Mouse (Mus musculus) gastrocnemius, adult 2 months (tissue): Measurements from ENCODE around the gene Rabgap1l. TPM values are rescaled to one million over a fixed set of nuclear protein-coding genes. Genes with fewer than 3 reads are reported as not detected.

Experiments used
- DNase-seq: peaks from one replicate; pipeline ENCODE4 v3.0.0; 2022
- H3K27ac ChIP-seq: fragments of 200-600 bp; 2 replicates; pipeline ENCODE4 v1.8.1; 2022; ENCODE audit warnings: mild to moderate bottlenecking
- H3K4me3 ChIP-seq: fragments of 200-600 bp; 2 replicates; pipeline ENCODE4 v1.8.1; 2022; ENCODE audit warnings: mild to moderate bottlenecking, moderate library complexity
- CTCF ChIP-seq: fragments of 200-600 bp; IDR thresholded peaks from 2 replicates; pipeline ENCODE4 v1.8.1; 2022; ENCODE audit warnings: antibody characterized with exemption, mild to moderate bottlenecking, moderate library complexity
- intact Hi-C: fragments of 180-260 bp; cut with DNase I; formaldehyde crosslinking; loops from one replicate; pipeline ENCODE4 v1.15.1; 2025
- total RNA-seq, 2 experiments: library from RNA; stranded (reverse); gene quantifications; 2 replicates each; pipeline ENCODE4 v1.2.3; 2021

The Rabgap1l gene
- total RNA-seq, 2 experiments from 2014 or later, result 7.7 to 15.3 TPM

DNA sequence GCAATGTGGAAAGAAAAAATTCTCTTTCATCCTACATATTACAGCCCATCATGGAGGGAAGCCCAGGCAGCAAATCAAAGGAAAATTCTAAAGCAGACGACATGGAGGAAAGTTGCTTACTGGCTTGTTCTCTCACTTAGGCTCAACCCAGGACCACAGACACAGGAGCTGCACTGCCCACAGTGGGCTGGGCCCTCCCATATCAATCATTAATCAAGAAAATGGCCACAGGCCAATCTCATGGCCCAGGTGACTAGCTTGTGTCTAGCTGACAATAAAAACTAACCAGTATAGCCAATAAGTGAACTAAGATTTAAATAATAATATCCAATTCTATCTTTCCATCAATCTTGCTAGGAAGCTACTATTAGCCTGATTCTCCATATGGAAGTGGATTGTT is 8.9 kb downstream of the Rabgap1l start:
- no peak overlapping the region for H3K27ac ChIP-seq
- intact Hi-C loops, result no loop called here
- TF ChIP-seq CTCF, result no peak
- H3K4me3 ChIP-seq, result no peak overlapping the region
- DNase-seq, result no peak

- intact Hi-C loops, result no loop called here
Measured at GRCm38 (mm10) chr1:160774166-160774565, 18.8 kb downstream of the Rabgap1l start.

DNA sequence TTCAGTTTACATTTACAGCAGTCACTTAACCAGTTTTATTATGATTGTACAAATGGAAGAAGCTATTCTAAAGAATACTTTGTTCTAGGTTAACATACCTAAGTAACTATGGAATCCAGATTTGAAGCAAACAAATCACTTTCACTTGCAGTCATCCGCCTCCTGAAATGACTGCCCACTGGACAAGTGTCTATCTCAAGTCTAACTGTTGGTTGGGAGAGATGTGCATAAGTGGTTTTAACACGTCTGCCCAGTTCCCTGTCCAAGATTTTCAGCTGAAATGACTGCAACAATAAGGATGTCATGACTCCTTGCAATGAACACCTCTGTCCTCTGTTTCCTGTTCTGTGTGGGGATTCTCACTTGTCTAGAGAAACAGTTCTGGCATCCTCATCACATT is 27.4 kb downstream of the Rabgap1l start:
- no peak for TF ChIP-seq CTCF
- DNase-seq, result no peak
- Histone ChIP-seq H3K4me3 (no peak overlapping the region), H3K27ac (no peak overlapping the region)
- intact Hi-C loops, result no loop called here

More at GRCm38 (mm10) chr1:160774166-160774565, 18.8 kb downstream of the Rabgap1l start:
- Histone ChIP-seq H3K27ac (no peak overlapping the region), H3K4me3 (no peak overlapping the region)
- no peak for DNase-seq
- no peak for TF ChIP-seq CTCF

DNA sequence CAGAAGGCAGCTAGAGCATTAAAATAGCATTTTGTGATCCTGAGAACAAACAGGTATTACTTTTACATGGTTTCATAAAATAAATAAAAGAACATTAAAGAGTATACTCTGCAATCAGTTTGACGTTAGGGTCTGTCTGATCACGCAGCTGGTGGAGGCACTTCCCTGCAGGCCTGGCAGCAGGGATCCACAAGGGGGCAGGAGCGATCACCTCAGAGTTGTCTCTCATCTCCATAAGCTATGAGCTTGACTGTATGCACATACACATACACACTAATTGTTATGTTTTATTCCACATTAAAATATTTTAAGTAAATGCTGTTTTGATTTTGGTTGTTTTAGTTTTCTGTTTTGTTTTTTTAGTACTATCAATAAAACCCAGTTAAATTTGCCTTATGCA is 34.8 kb downstream of the Rabgap1l start:
- intact Hi-C loops, result loop anchor here (5.0 kb wide), 1 partner anchor 174 kb away; no protein-coding TSS in a partner anchor
- TF ChIP-seq CTCF, result peak; percentile 87
- Histone ChIP-seq H3K27ac (no peak overlapping the region), H3K4me3 (no peak overlapping the region)
- peak; percentile 69 for DNase-seq

- no peak overlapping the region for H3K27ac ChIP-seq
- TF ChIP-seq CTCF, result no peak
- intact Hi-C loops, result loop anchor here (5.0 kb wide), 1 partner anchor 177 kb away; no protein-coding TSS in a partner anchor
- no peak overlapping the region for H3K4me3 ChIP-seq
- no peak for DNase-seq
Measured at GRCm38 (mm10) chr1:160755359-160755758, 37.7 kb downstream of the Rabgap1l start.

DNA sequence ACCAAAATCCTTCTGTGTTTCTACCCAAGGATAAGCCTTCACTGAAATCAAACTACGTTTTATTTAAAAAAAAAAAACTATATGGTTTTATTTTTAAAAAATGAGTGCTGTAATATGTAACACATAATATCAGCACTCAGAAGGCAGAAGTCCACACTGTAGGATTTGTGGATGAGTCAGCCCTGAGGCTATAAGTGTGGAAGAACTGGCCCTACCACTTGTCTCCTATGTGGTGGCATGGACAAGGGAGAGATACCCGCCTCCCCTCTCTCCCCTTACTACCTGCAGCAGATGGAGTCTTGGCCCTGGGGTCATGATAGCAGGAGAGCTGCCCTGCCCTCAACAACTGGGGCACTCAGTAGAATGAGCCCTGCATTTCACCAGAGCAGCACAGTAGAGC is 42.4 kb downstream of the Rabgap1l start:
- no peak for DNase-seq
- intact Hi-C loops, result no loop called here
- no peak for TF ChIP-seq CTCF
- H3K4me3 ChIP-seq, result no peak overlapping the region
- H3K27ac ChIP-seq, result no peak overlapping the region

- DNase-seq, result peak; percentile 34
- intact Hi-C loops, result no loop called here
- Histone ChIP-seq H3K4me3 (no peak overlapping the region), H3K27ac (no peak overlapping the region)
- TF ChIP-seq CTCF, result no peak
Measured at GRCm38 (mm10) chr1:160746786-160747185, 46.2 kb downstream of the Rabgap1l start.

- intact Hi-C loops, result no loop called here
- no peak for TF ChIP-seq CTCF
- Histone ChIP-seq H3K27ac (no peak overlapping the region), H3K4me3 (no peak overlapping the region)
- no peak for DNase-seq
Measured at GRCm38 (mm10) chr1:160745238-160745930, 47.6 kb downstream of the Rabgap1l start.

DNA sequence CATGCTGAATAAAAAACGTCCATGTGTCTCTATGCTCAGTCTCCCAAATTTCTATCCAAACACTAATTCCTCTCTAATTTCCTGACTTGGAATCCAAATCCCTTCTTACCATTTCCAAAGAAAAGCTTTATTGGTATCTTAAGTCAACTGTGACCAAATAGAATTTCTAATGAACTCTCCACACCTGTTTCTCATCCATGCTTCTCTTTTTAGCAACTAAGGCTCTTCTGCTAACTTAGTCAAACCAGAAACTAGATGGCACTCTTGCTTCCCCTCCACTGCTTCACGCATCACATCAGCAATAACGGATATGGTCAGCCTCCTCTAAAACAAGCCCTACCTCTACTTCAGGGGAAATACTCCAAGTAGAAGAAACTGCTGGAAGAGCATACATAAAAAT is 49.0 kb downstream of the Rabgap1l start:
- no peak overlapping the region for H3K27ac ChIP-seq
- intact Hi-C loops, result loop anchor here (5.0 kb wide), 2 partner anchors 193 to 453 kb away; no protein-coding TSS in a partner anchor
- no peak overlapping the region for H3K4me3 ChIP-seq
- peak; percentile 21; the same call in 1 of the 2 replicates for TF ChIP-seq CTCF
- no peak for DNase-seq

DNA sequence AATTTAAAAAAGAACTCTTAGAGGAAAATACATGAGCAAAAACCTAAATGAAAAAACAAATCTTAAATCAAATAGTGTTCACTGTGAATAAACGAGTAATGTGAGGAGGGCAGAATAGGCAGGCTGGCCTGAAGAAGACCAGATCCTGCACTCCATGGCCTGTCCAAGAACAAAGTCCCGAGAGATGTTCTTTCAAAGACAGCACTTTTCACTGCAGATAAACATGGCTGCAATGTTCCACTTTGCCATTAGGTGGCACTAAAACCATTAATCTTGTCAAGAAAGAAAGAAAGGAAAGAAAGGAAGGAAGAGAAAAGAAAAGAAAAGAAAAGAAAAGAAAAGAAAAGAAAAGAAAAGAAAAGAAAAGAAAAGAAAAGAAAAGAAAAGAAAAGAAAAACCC is 49.8 kb downstream of the Rabgap1l start:
- peak; percentile 77 for TF ChIP-seq CTCF
- Histone ChIP-seq H3K4me3 (no peak overlapping the region), H3K27ac (no peak overlapping the region)
- DNase-seq, result peak; percentile 41
- intact Hi-C loops, result loop anchor here (5.0 kb wide), 2 partner anchors 194 to 454 kb away; no protein-coding TSS in a partner anchor

DNA sequence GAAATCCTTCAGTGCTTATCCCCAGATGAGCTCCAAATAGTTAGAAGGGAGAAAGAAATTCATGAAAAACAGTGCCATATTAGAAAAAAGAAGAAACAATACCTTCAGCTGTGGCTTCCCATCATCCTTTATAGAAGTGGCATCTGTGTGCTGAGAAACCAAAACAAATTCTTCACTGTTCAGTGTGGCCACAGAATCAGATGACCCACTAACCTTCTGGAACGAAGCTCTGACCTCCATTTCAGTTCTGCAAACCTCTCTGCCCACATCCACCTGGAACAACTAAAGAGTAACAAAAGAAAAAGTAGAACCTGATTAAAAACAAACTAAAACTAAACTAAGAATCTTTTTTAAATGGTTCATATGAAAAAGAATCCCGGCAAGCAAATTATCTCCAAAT is 52.4 kb downstream of the Rabgap1l start:
- H3K4me3 ChIP-seq, result no peak overlapping the region
- intact Hi-C loops, result loop anchor here (5.0 kb wide), 2 partner anchors 197 to 457 kb away; no protein-coding TSS in a partner anchor
- no peak overlapping the region for H3K27ac ChIP-seq
- no peak for DNase-seq
- no peak for TF ChIP-seq CTCF

GRCm38 (mm10) chr1:160734743-160735142 is 58.3 kb downstream of the Rabgap1l start:
- intact Hi-C loops, result no loop called here
- Histone ChIP-seq H3K27ac (no peak overlapping the region), H3K4me3 (no peak overlapping the region)
- TF ChIP-seq CTCF, result no peak
- DNase-seq, result no peak

DNA sequence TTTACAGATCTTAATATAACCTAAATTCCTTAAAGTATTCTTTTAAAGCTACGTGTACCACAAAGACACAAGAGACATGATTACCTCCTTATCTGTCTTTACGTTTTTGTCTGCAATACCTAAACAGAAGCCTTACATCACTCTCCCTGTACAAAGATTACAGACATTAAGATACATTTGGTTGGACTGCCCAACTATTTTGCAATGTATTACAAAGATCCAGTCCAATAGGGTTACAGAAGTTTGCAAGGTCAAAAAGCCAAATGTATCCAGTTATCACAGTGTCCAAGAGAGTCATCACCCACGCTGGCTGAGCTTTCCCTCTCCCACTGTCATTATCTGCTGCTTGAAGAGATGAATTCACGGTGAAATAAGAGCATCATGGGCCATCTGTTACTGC is 63.1 kb downstream of the Rabgap1l start:
- intact Hi-C loops, result no loop called here
- TF ChIP-seq CTCF, result no peak
- no peak for DNase-seq
- Histone ChIP-seq H3K27ac (no peak overlapping the region), H3K4me3 (no peak overlapping the region)

- Histone ChIP-seq H3K27ac (no peak overlapping the region), H3K4me3 (no peak overlapping the region)
- peak; percentile 71 for TF ChIP-seq CTCF
- no peak for DNase-seq
- intact Hi-C loops, result loop anchor here (1.0 to 2.0 kb wide), 2 partner anchors 156 to 319 kb away; no protein-coding TSS in a partner anchor
Measured at GRCm38 (mm10) chr1:160717742-160718141, 75.3 kb downstream of the Rabgap1l start.
